Mouse (Mus musculus) frontal cortex, postnatal 36 days (tissue): Measurements from ENCODE around the gene Numa1.
"Not testable (repeated sequence)": the region's sequence is repeated elsewhere in the genome, so short reads cannot be mapped to it uniquely, and the experiment has no call there.

Experiments
- DNase-seq, 2 experiments: peaks; one replicate each; pipeline ENCODE4 v3.0.0; 2022; ENCODE audit warnings: low spot score in 2 of 2

The Numa1 gene

DNA sequence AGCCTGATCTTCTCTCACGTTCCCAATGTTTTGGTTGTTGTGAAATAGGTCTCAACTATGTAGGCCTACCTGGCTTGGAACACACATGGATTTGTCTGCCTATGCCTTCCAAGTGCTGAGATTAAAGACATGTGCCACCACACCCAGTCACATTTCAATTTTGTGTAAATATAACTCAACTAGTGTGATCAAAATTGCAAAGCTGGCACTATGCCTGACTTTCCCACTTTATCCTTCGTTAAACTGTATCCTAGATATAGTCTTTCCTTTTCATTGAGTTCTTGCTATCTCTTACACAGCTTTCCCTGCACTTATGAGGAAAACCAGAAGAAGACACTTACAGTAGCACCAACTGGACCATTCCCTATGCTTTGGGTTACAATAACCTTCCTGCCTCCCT lies 101.6 kb downstream of the Numa1 start:
- no peak for DNase-seq

DNA sequence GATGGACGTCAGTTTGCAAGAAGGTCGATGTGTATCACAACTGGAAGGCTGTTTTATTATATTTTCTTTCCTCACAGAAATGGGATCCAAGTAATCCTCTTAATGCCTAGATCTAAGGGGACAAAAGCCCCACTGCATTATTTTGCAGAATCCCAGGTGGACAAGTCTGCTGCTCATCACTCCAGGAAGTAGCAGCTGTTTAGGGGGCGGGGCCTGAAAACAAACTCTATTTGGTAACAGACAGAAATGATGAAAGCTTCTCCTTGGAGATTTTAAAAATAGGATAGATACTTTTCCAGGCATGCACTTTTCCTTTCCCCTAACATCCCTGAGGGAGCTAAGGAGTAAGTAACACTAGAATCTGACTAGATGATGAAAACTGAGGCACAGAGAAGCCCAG lies 103.4 kb downstream of the Numa1 start:
- DNase-seq = no peak

GRCm38 (mm10) chr7:102042314-102042713 lies 108.4 kb downstream of the Numa1 start:
- no peak for DNase-seq

DNA sequence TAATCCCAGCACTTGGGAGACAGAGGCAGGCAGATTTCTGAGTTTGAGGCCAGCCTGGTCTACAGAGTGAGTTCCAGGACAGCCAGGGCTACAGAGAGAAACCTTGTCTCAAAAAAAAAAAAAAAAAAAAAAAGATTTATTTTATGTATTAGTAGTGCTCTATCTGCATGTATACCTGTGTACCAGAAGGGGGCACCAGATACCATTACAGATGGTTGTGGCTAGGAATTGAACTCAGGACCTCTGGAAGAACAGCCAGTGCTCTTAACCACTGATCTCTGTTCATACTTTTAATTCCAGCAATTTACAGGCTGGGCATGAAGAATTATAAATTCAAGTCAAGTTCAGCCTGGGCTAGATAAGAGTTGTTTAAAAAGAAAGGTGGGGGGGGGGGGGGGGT lies 114.6 kb downstream of the Numa1 start:
- not testable (repeated sequence) for DNase-seq

- no peak for DNase-seq
Observed at GRCm38 (mm10) chr7:102061353-102061752, 127.4 kb downstream of the Numa1 start.

DNA sequence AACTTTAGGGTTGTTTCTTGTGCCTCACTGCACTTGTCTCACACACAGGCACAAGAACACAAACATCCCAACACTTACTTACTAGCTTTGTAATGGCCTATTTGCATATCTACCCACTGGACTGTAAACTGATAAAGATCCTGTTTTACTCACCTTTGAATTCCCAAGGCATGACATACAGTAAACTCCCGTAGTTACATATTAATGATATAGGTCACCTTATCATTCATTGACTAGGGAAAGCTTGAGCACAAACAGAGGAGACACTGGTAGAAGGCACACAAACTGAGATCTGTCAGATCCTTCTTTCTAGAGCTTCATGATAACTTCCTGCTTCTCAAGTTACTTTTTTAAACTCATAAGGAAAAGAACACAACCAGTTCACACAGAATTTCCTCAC lies 128.3 kb downstream of the Numa1 start:
- no peak for DNase-seq

DNA sequence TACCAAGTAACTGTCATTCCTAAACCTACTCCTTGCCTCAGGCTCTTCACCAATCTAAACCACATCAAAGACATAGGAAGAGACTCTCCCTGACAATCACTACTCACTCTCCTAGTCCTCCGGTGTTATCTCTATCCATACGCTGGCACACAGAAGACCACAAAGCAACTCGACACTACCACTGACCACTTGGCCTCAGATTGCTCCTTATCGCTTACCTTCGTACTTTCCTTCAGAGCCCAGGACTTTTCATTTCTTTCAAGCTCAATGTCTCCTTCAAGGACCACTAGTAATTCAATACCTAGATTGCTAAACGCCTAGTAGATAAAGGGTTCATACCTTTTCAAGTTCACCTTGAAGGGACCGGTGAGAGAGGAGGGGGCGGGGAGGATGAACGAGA lies 130.0 kb downstream of the Numa1 start:
- no peak for DNase-seq
